8 mouse cellular contexts compared by ENCODE assay signal in genomic region chr17:5285877-5286440, GRCm38 (mm10).
A peak's percentile ranks its signal among the peaks of the same experiment; 100 is the strongest.
DNase-seq lines count a peak whose midpoint lies in the region; ATAC-seq lines count a peak whose summit lies in the region.

No protein-coding gene starts in this region.

- H3K27ac ChIP-seq in heart, embryonic 12.5 days (ENCODE audit: poor library complexity, severe bottlenecking), result peak overlapping the region; percentile 24; the same call in 1 of the 2 replicates
- peak overlapping the region; percentile 45; the same call in 1 of the 2 replicates for H3K27ac ChIP-seq in embryonic facial prominence, embryonic 15.5 days (replicated peaks)
- H3K27ac ChIP-seq in midbrain, embryonic 14.5 days (replicated peaks; ENCODE audit: low read depth, low read length), result peak overlapping the region; percentile 62

- ATAC-seq in heart, embryonic 12.5 days (ENCODE audit: insufficient number of reproducible peaks, low FRiP score), result no peak
- peak; percentile 46; the same call in 1 of the 2 replicates for ATAC-seq in embryonic facial prominence, embryonic 15.5 days (ENCODE audit: insufficient number of reproducible peaks, low FRiP score, low TSS enrichment, low read depth)
- ATAC-seq in midbrain, embryonic 14.5 days (ENCODE audit: low FRiP score, low TSS enrichment), result peak; percentile 57; the same call in 1 of the 2 replicates
- no peak for ATAC-seq in activated CD4-positive, CD25-positive, alpha-beta regulatory T cell, adult 4 months

- H3K9ac ChIP-seq in heart, embryonic 12.5 days, result no peak overlapping the region
- H3K9ac ChIP-seq in embryonic facial prominence, embryonic 15.5 days, result no peak overlapping the region
- H3K9ac ChIP-seq in midbrain, embryonic 14.5 days (replicated peaks; ENCODE audit: low read length), result no peak overlapping the region

- intact Hi-C loops in heart, postnatal 36 days (cut with DNase I), result no loop called here

- no peaks in the 10 kb centered on the region for H3K27me3 ChIP-seq in heart, embryonic 12.5 days (replicated peaks)
- H3K27me3 ChIP-seq in embryonic facial prominence, embryonic 15.5 days, result no peaks in the 10 kb centered on the region
- H3K27me3 ChIP-seq in midbrain, embryonic 14.5 days (ENCODE audit: control insufficient read depth, insufficient read depth, low read length), result no peaks in the 10 kb centered on the region

- WGBS in heart, embryonic 12.5 days, result 73% methylated on average over 13 of the region's 13 CpGs
- 61% methylated on average over 13 of the region's 13 CpGs for WGBS in embryonic facial prominence, embryonic 15.5 days
- 66% methylated on average over 13 of the region's 13 CpGs for WGBS in midbrain, embryonic 14.5 days

- H3K4me2 ChIP-seq in heart, embryonic 12.5 days, result no peak overlapping the region
- no peak overlapping the region for H3K4me2 ChIP-seq in embryonic facial prominence, embryonic 15.5 days (replicated peaks)
- 0 out of 2 replicates have a peak overlapping the region, but pooled peaks have one; percentile 3 for H3K4me2 ChIP-seq in midbrain, embryonic 14.5 days (ENCODE audit: low read length)

- no peaks in the 10 kb centered on the region for H3K9me3 ChIP-seq in heart, embryonic 12.5 days (replicated peaks)
- no peaks in the 10 kb centered on the region for H3K9me3 ChIP-seq in embryonic facial prominence, embryonic 15.5 days (replicated peaks)
- H3K9me3 ChIP-seq in midbrain, embryonic 14.5 days (ENCODE audit: control insufficient read depth, low read length), result no peaks in the 10 kb centered on the region

- H3K36me3 ChIP-seq in heart, embryonic 12.5 days, result peaks cover 15% of the 10 kb centered on the region
- peaks cover 13% of the 10 kb centered on the region for H3K36me3 ChIP-seq in embryonic facial prominence, embryonic 15.5 days
- H3K36me3 ChIP-seq in midbrain, embryonic 14.5 days (ENCODE audit: control insufficient read depth, insufficient read depth, low read length), result peaks cover 4% of the 10 kb centered on the region

- H3K4me3 ChIP-seq in heart, embryonic 12.5 days, result no peak overlapping the region
- no peak overlapping the region for H3K4me3 ChIP-seq in embryonic facial prominence, embryonic 15.5 days (replicated peaks)
- H3K4me3 ChIP-seq in midbrain, embryonic 14.5 days (replicated peaks; ENCODE audit: low read depth, low read length), result no peak overlapping the region

- H3K4me1 ChIP-seq in heart, embryonic 12.5 days (replicated peaks), result peaks cover 29% of the 10 kb centered on the region
- peaks cover 34% of the 10 kb centered on the region for H3K4me1 ChIP-seq in embryonic facial prominence, embryonic 15.5 days
- H3K4me1 ChIP-seq in midbrain, embryonic 14.5 days (ENCODE audit: control insufficient read depth, insufficient read depth, low read length), result peaks cover 26% of the 10 kb centered on the region

- DNase-seq in heart, postnatal 36 days, result no peak
- DNase-seq in brain, adult 2 months (ENCODE audit: low read depth, low spot score), result peak; percentile 80
- DNase-seq in midbrain, embryonic 14.5 days, result peak; percentile 38
- DNase-seq in gastrocnemius, postnatal 4 days (ENCODE audit: low spot score in 2 of 2), result no peak
- DNase-seq in lung, postnatal 25 days (ENCODE audit: low spot score), result no peak

Comparison
In these comparisons a context has a peak if more than half of its experiments do, and no peak if none do; other contexts are left out.
1. ATAC-seq: peak in embryonic facial prominence, embryonic 15.5 days (single experiment) and midbrain, embryonic 14.5 days (single experiment); none in heart, embryonic 12.5 days (single experiment) and activated CD4-positive, CD25-positive, alpha-beta regulatory T cell, adult 4 months (single experiment).
2. DNase-seq: peak in brain, adult 2 months (single experiment) and midbrain, embryonic 14.5 days (single experiment); none in heart, postnatal 36 days (0 of 2), gastrocnemius, postnatal 4 days (0 of 2) and lung, postnatal 25 days (single experiment).
3. Peak in every context shown above with its lines, with median percentiles within 50 percentile points of each other: H3K27ac ChIP-seq.